Mouse (Mus musculus): ENCODE measurements at regions not wholly inside any gene's neighbourhood (a gene's known extent, or its start where the extent isn't known, plus 50 kb on each side); places are given as distances from the start of the nearest gene placed in this dataset.

- in situ Hi-C loops (cut with MboI; ENCODE audit: low pct_unique_long_range_greater_than_20kb in 1 of 2, low sequenced_read_pairs in 2 of 2, unreplicated experiment in 1 of 2), result no loop called here
Observed at GRCm38 (mm10) chr2:173468136-173468535, 54.2 kb upstream of the 1700021F07Rik start.

GRCm38 (mm10) chr2:173469756-173470155, 52.6 kb upstream of the 1700021F07Rik start:
- in situ Hi-C loops (cut with MboI; ENCODE audit: low pct_unique_long_range_greater_than_20kb in 1 of 2, low sequenced_read_pairs in 2 of 2, unreplicated experiment in 1 of 2), result no loop called here

Measured in mouse embryonic stem cell (cell line).